Mouse (Mus musculus): Measurements from ENCODE around the gene Ceacam18. TPM values are rescaled to one million over a fixed set of nuclear protein-coding genes. Genes with fewer than 3 reads are reported as not detected.
A peak's percentile ranks its signal among the peaks of the same experiment; 100 is the strongest.

The Ceacam18 gene
- polyA plus RNA-seq (2015; fragmentation: Nextera tagmentation; extraction: Ambion mirVana) = not detected in 2 replicates

GRCm38 (mm10) chr7:43634500-43634899 lies at the start of gene Ceacam18:
Gene Ceacam18 (plus strand): TSS chr7:43634707.
- Histone ChIP-seq H3K4me2 (no peak within 1 kb of the TSS), H3K4me1 (no peaks in the 10 kb centered on the region), H3K27ac (no peak within 1 kb of the TSS), H3K36me3 (ENCODE audit: poor library complexity, severe bottlenecking) (no peaks in the 10 kb centered on the region), H3K9me3 (replicated peaks) (no peaks in the 10 kb centered on the region), H3K4me3 (no peak within 1 kb of the TSS), H3K27me3 (no peaks in the 10 kb centered on the region), H3K9ac (no peak within 1 kb of the TSS)
- 80% methylated on average over 6 of the region's 6 CpGs for WGBS
- ATAC-seq = no peak

DNA sequence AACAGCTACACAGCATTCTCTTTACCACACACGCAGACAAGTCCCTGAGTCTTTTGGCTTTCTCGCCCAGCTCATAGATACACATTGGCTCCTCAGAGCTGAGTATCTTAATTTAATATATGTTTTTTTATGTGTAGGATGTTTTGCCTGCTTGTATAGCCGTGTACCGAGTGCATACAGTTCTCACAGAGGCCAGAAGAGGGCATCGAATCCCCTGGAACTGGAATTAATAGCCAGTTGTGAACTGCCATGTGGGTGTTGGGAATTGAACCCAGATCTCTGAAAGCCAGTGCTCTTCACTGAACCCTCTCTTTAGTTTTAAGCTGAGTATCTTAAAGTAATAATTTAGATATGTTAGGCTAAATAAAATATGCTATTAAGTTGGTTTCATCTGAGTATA lies 49.7 kb upstream of the Ceacam18 start:
- H3K4me2 ChIP-seq = no peak overlapping the region
- no peak overlapping the region for H3K9ac ChIP-seq
- H3K36me3 ChIP-seq (ENCODE audit: poor library complexity, severe bottlenecking) = peaks cover 60% of the 10 kb centered on the region
- no peak overlapping the region for H3K27ac ChIP-seq
- peaks cover 20% of the 10 kb centered on the region for H3K4me1 ChIP-seq
- H3K27me3 ChIP-seq = no peaks in the 10 kb centered on the region
- ATAC-seq = no peak
- no peaks in the 10 kb centered on the region for H3K9me3 ChIP-seq (replicated peaks)
- H3K4me3 ChIP-seq = no peak overlapping the region
- WGBS = 89% methylated on average over 5 of the region's 5 CpGs

DNA sequence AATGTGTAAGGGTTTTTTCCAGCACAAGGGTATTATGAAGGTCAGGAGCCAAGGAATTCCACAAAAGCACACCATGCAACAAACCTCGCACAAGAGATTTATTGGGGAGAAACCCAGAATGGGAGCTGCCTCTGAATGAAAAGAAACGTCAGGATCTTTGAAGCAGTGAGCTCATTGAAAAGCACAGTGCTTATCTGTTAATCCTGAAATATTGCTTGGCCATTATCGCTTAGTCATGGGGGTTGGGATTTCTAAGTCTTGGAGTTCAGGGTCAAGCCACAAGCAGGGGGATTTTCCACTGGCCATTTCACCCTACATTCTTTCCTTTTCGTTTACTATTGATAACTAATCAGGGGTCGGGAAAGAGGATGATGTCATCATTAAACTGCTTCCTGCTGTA lies 32.6 kb upstream of the Ceacam18 start:
- Histone ChIP-seq H3K4me3 (no peak overlapping the region), H3K9ac (no peak overlapping the region), H3K36me3 (ENCODE audit: poor library complexity, severe bottlenecking) (no peaks in the 10 kb centered on the region), H3K9me3 (replicated peaks) (no peaks in the 10 kb centered on the region), H3K27ac (no peak overlapping the region), H3K4me1 (peaks cover 3% of the 10 kb centered on the region; the same call in 1 of the 2 replicates), H3K27me3 (no peaks in the 10 kb centered on the region), H3K4me2 (no peak overlapping the region)
- WGBS = 22% methylated on average over 5 of the region's 5 CpGs
- ATAC-seq = no peak

GRCm38 (mm10) chr7:43606896-43607742 lies 27.4 kb upstream of the Ceacam18 start, which contains the start of gene Zfp819:
Gene Zfp819 (plus strand): TSS chr7:43607169.
- Histone ChIP-seq H3K4me2 (peak within 1 kb of the TSS; percentile 79), H3K27ac (no peak within 1 kb of the TSS), H3K36me3 (ENCODE audit: poor library complexity, severe bottlenecking) (no peaks in the 10 kb centered on the region), H3K27me3 (no peaks in the 10 kb centered on the region), H3K4me1 (peaks cover 10% of the 10 kb centered on the region), H3K9ac (peak within 1 kb of the TSS; percentile 45), H3K4me3 (peak within 1 kb of the TSS; percentile 45), H3K9me3 (replicated peaks) (no peaks in the 10 kb centered on the region)
- 16% methylated on average over 41 of the region's 41 CpGs for WGBS
- peak; percentile 94 for ATAC-seq

GRCm38 (mm10) chr7:43607743-43608287 lies 26.7 kb upstream of the Ceacam18 start:
- H3K4me2 ChIP-seq = peak overlapping the region; percentile 79
- no peaks in the 10 kb centered on the region for H3K36me3 ChIP-seq (ENCODE audit: poor library complexity, severe bottlenecking)
- H3K4me3 ChIP-seq = peak overlapping the region; percentile 45
- H3K27me3 ChIP-seq = no peaks in the 10 kb centered on the region
- H3K9ac ChIP-seq = peak overlapping the region; percentile 45; the same call in 1 of the 2 replicates
- whole genome bisulfite sequencing = 49% methylated on average over 5 of the region's 5 CpGs
- peaks cover 10% of the 10 kb centered on the region for H3K4me1 ChIP-seq
- ATAC-seq = no peak
- H3K9me3 ChIP-seq (replicated peaks) = no peaks in the 10 kb centered on the region
- H3K27ac ChIP-seq = no peak overlapping the region

GRCm38 (mm10) chr7:43608316-43608824 lies 26.1 kb upstream of the Ceacam18 start:
- Histone ChIP-seq H3K4me3 (no peak overlapping the region), H3K9me3 (replicated peaks) (no peaks in the 10 kb centered on the region), H3K9ac (no peak overlapping the region), H3K27me3 (no peaks in the 10 kb centered on the region), H3K27ac (no peak overlapping the region), H3K36me3 (ENCODE audit: poor library complexity, severe bottlenecking) (no peaks in the 10 kb centered on the region), H3K4me2 (no peak overlapping the region), H3K4me1 (peaks cover 10% of the 10 kb centered on the region)
- no peak for ATAC-seq
- 85% methylated on average over 7 of the region's 7 CpGs for WGBS

DNA sequence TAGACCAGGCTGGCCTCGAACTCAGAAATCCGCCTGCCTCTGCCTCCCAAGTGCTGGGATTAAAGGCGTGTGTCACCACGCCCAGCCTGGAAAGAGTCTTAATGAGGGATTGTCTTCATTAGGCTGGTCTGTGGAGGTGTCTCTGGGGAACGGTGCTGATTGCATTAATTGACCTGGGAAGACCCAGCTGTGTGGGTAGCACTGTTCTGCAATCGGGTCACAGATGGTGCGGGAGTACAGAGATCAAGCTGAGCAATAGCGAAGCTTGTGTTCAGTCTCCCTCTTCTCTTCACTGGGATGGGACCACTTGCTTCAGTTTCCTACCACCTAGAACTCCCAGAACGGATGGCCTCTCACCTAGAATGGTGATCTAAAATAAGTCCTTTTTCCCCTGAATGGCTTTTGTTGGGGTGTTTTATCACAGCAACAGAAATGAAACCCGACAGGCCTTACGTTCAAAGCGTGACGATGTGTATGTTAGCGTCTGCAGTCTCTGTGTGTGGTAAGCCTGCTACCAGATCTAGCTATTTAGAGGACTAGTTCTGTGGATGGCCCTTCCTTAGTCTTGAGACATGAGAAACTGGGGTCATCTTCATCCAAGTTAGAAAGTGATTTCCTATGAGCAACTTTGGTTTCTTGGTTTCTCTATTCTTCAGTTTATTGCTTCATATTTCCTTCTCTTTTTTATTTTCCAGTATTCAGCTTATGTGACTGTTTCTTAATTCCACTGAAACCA lies 20.5 kb upstream of the Ceacam18 start:
- Histone ChIP-seq H3K4me3 (no peak overlapping the region), H3K27ac (no peak overlapping the region), H3K4me2 (no peak overlapping the region), H3K9me3 (replicated peaks) (no peaks in the 10 kb centered on the region), H3K27me3 (no peaks in the 10 kb centered on the region), H3K36me3 (ENCODE audit: poor library complexity, severe bottlenecking) (no peaks in the 10 kb centered on the region), H3K9ac (no peak overlapping the region), H3K4me1 (no peaks in the 10 kb centered on the region)
- ATAC-seq = no peak
- 89% methylated on average over 14 of the region's 14 CpGs for WGBS

DNA sequence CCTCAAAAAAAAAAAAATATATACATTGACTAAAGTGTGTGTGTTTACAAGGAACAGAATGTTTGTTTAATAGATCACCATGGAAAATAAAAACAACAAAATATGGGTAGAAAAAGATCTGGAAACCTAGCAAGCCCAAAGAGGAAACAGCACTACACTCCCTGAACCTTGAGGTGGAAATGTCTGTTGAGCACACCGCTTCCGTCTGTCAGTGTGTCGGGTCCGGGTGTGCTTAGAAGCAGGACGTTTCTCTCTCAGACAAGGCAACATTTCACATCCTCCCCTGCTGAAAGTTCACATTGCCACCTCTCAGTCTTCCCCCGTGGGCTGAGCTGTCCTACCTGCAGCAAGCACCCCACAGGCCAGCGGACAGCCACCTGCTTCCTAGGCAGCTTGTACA lies 11.6 kb upstream of the Ceacam18 start:
- Histone ChIP-seq H3K27me3 (no peaks in the 10 kb centered on the region), H3K4me1 (no peaks in the 10 kb centered on the region), H3K27ac (no peak overlapping the region), H3K4me2 (no peak overlapping the region), H3K4me3 (no peak overlapping the region), H3K9ac (no peak overlapping the region), H3K9me3 (replicated peaks) (no peaks in the 10 kb centered on the region), H3K36me3 (ENCODE audit: poor library complexity, severe bottlenecking) (no peaks in the 10 kb centered on the region)
- no peak for ATAC-seq
- 83% methylated on average over 7 of the region's 7 CpGs for WGBS

GRCm38 (mm10) chr7:43623819-43624218 lies 10.7 kb upstream of the Ceacam18 start:
- WGBS = 17% methylated on average over 10 of the region's 10 CpGs
- no peak overlapping the region for H3K4me2 ChIP-seq

DNA sequence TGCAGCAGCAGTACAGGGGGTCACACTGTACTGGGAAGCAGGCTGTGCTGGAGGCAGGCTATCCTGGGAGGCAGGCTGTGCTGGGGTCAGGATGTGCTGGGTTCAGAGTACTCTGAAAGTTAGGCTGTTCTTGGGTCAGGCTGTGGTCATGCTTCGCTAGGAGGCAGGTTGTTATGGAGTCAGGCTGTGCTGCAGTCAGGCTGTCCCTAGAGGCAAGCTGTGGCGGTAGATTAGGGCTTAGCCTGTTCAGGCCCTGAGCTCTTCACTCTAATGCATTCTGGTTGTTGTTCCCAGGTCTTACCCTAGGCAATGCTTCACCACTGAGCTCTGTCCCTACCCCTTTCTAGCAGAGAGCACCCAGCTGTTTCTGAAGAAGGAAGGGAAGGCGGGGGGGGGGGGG lies 9.4 kb upstream of the Ceacam18 start:
- Histone ChIP-seq H3K4me2 (no peak overlapping the region), H3K4me1 (no peaks in the 10 kb centered on the region), H3K27ac (no peak overlapping the region), H3K9ac (no peak overlapping the region), H3K36me3 (ENCODE audit: poor library complexity, severe bottlenecking) (no peaks in the 10 kb centered on the region), H3K27me3 (no peaks in the 10 kb centered on the region), H3K4me3 (no peak overlapping the region), H3K9me3 (replicated peaks) (no peaks in the 10 kb centered on the region)
- WGBS = 52% methylated on average over 3 of the region's 3 CpGs
- no peak for ATAC-seq

More at GRCm38 (mm10) chr7:43623819-43624218, 10.7 kb upstream of the Ceacam18 start:
- H3K9ac ChIP-seq = no peak overlapping the region
- H3K36me3 ChIP-seq (ENCODE audit: poor library complexity, severe bottlenecking) = no peaks in the 10 kb centered on the region
- no peak for ATAC-seq
- no peaks in the 10 kb centered on the region for H3K4me1 ChIP-seq
- H3K27me3 ChIP-seq = no peaks in the 10 kb centered on the region
- no peaks in the 10 kb centered on the region for H3K9me3 ChIP-seq (replicated peaks)
- no peak overlapping the region for H3K27ac ChIP-seq
- no peak overlapping the region for H3K4me3 ChIP-seq

DNA sequence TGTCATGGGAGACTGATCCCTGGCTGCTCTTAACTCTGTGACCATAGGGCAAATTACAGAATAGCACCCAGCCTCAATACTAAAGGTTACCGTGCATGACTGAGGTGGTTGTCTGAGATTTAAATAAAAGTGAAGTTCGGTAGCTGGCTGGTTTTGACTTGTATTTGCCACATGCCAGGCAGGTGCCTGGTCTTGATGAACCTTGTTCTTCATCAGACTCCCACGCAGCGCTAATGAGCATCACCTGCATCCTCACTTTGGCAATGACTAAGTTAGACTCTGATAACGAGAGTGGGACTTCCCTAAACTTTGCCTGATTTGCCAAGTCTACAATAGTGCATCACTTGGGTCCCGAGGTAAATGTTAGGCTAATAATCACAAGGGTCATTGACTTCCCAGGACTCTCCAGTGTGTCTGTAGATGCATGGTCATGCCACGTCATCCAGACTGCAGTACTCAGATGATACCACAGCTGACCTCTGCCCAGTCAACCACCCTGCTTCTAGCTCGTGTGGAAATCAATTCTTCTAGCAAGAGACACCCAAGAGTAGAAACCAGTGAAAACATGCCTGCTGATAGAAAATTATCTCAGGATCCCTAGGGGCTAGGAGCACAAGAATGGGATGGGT lies 8.6 kb upstream of the Ceacam18 start:
- WGBS = 85% methylated on average over 8 of the region's 8 CpGs
- H3K4me3 ChIP-seq = no peak overlapping the region
- H3K4me2 ChIP-seq = no peak overlapping the region
- H3K9me3 ChIP-seq (replicated peaks) = no peaks in the 10 kb centered on the region
- H3K36me3 ChIP-seq (ENCODE audit: poor library complexity, severe bottlenecking) = no peaks in the 10 kb centered on the region
- H3K9ac ChIP-seq = no peak overlapping the region
- H3K4me1 ChIP-seq = no peaks in the 10 kb centered on the region
- no peak overlapping the region for H3K27ac ChIP-seq
- no peak for ATAC-seq
- H3K27me3 ChIP-seq = no peaks in the 10 kb centered on the region

All from forebrain, embryonic 13.5 days (tissue).